Mouse (Mus musculus) heart, embryonic 12.5 days (tissue): ENCODE data around the gene Adipor2. TPM values are rescaled to one million over a fixed set of nuclear protein-coding genes. Genes with fewer than 3 reads are reported as not detected.
A peak's percentile ranks its signal among the peaks of the same experiment; 100 is the strongest.

ENCODE experiments used
- ATAC-seq: fragments of 200-750 bp; cut with Nextera tagmentation; 2 replicates; pipeline ENCODE4 v1.8.0; 2017; ENCODE audit warnings: moderate TSS enrichment, moderate library complexity; ENCODE audit not compliant: insufficient number of reproducible peaks, low FRiP score
- H3K27ac ChIP-seq: fragments of 300-500 bp; sonication (generic); 2 replicates; pipeline ENCODE4 v1.5.1; 2016; ENCODE audit warnings: mild to moderate bottlenecking, moderate library complexity; ENCODE audit not compliant: poor library complexity, severe bottlenecking
- H3K27me3 ChIP-seq: fragments of 300-500 bp; sonication (generic); replicated peaks from 2 replicates; pipeline ENCODE4 v1.6.1; 2016; ENCODE audit warnings: mild to moderate bottlenecking, moderate library complexity
- H3K36me3 ChIP-seq: fragments of 300-500 bp; sonication (generic); 2 replicates; pipeline ENCODE4 v1.6.1; 2016; ENCODE audit warnings: mild to moderate bottlenecking, moderate library complexity
- H3K4me1 ChIP-seq: fragments of 300-500 bp; sonication (generic); replicated peaks from 2 replicates; pipeline ENCODE4 v1.6.1; 2016; ENCODE audit warnings: mild to moderate bottlenecking
- H3K4me2 ChIP-seq: fragments of 300-500 bp; sonication (generic); 2 replicates; pipeline ENCODE4 v1.6.1; 2016; ENCODE audit warnings: mild to moderate bottlenecking, moderate library complexity
- H3K4me3 ChIP-seq: fragments of 300-500 bp; sonication (generic); 2 replicates; pipeline ENCODE4 v1.5.1; 2016; ENCODE audit warnings: mild to moderate bottlenecking
- H3K9ac ChIP-seq: fragments of 300-500 bp; sonication (generic); 2 replicates; pipeline ENCODE4 v1.6.1; 2016; ENCODE audit warnings: mild to moderate bottlenecking, moderate library complexity
- H3K9me3 ChIP-seq: fragments of 300-500 bp; sonication (generic); replicated peaks from 2 replicates; pipeline ENCODE4 v1.6.1; 2016; ENCODE audit warnings: mild to moderate bottlenecking, moderate library complexity
- WGBS: fragments of 180-500 bp; shearing (Covaris S2); methylation state at CpG from one replicate; pipeline ENCODE4 v1.1.7; 2016; 5-methylcytosine and 5-hydroxymethylcytosine counted together
- polyA plus RNA-seq: library from polyadenylated mRNA; unstranded; fragments of >200 nt; fragmentation: Nextera tagmentation; extraction: Ambion mirVana; gene quantifications from 2 replicates; pipeline ENCODE4 v1.2.1, GENCODE M21; 2016

Adipor2 gene
- 27.8 and 30.2 TPM in 2 replicates for polyA plus RNA-seq

- H3K4me2 ChIP-seq: peak within 1 kb of the TSS; percentile 62
- H3K27ac ChIP-seq: no peak within 1 kb of the TSS
These were observed at the start of gene Adipor2 for GRCm38 (mm10) chr6:119417354-119417753. Gene Adipor2 (minus strand): TSS chr6:119417704.

GRCm38 (mm10) chr6:119466161-119466560 is 48.7 kb upstream of the Adipor2 start:
- no peak overlapping the region for H3K4me3 ChIP-seq
- peaks cover 17% of the 10 kb centered on the region for H3K4me1 ChIP-seq
- no peaks in the 10 kb centered on the region for H3K9me3 ChIP-seq
- no peak overlapping the region for H3K27ac ChIP-seq
- H3K4me2 ChIP-seq: no peak overlapping the region
- ATAC-seq: no peak
- H3K36me3 ChIP-seq: no peaks in the 10 kb centered on the region
- WGBS: 98% methylated on average over 1 of the region's 1 CpGs
- H3K27me3 ChIP-seq: no peaks in the 10 kb centered on the region
- no peak overlapping the region for H3K9ac ChIP-seq

More at GRCm38 (mm10) chr6:119417354-119417753, at the start of gene Adipor2:
- peak within 1 kb of the TSS; percentile 23; the same call in 1 of the 2 replicates for H3K9ac ChIP-seq
- no peaks in the 10 kb centered on the region for H3K9me3 ChIP-seq
- H3K4me1 ChIP-seq: peaks cover 34% of the 10 kb centered on the region
- H3K4me3 ChIP-seq: peak within 1 kb of the TSS; percentile 29
- no peaks in the 10 kb centered on the region for H3K36me3 ChIP-seq
- whole genome bisulfite sequencing: 5% methylated on average over 12 of the region's 12 CpGs
- no peaks in the 10 kb centered on the region for H3K27me3 ChIP-seq
- peak; percentile 49; the same call in 1 of the 2 replicates for ATAC-seq

GRCm38 (mm10) chr6:119460391-119460790 is 42.9 kb upstream of the Adipor2 start:
- H3K27me3 ChIP-seq: no peaks in the 10 kb centered on the region
- no peak for ATAC-seq
- H3K9ac ChIP-seq: no peak overlapping the region
- H3K4me2 ChIP-seq: no peak overlapping the region
- H3K36me3 ChIP-seq: no peaks in the 10 kb centered on the region
- no peaks in the 10 kb centered on the region for H3K9me3 ChIP-seq
- no peaks in the 10 kb centered on the region for H3K4me1 ChIP-seq
- no peak overlapping the region for H3K27ac ChIP-seq
- no peak overlapping the region for H3K4me3 ChIP-seq
- 79% methylated on average over 5 of the region's 5 CpGs for WGBS

GRCm38 (mm10) chr6:119459041-119459440 is 41.5 kb upstream of the Adipor2 start:
- ATAC-seq: no peak
- Histone ChIP-seq H3K9me3 (no peaks in the 10 kb centered on the region), H3K4me1 (peaks cover 4% of the 10 kb centered on the region; the same call in 1 of the 2 replicates), H3K27ac (no peak overlapping the region), H3K36me3 (no peaks in the 10 kb centered on the region), H3K27me3 (no peaks in the 10 kb centered on the region), H3K4me3 (no peak overlapping the region), H3K4me2 (no peak overlapping the region), H3K9ac (no peak overlapping the region)
- 75% methylated on average over 4 of the region's 4 CpGs for WGBS

GRCm38 (mm10) chr6:119458166-119458565 is 40.7 kb upstream of the Adipor2 start:
- Histone ChIP-seq H3K27me3 (no peaks in the 10 kb centered on the region), H3K36me3 (no peaks in the 10 kb centered on the region), H3K9me3 (no peaks in the 10 kb centered on the region), H3K4me1 (peaks cover 4% of the 10 kb centered on the region; the same call in 1 of the 2 replicates), H3K4me3 (no peak overlapping the region), H3K4me2 (no peak overlapping the region), H3K27ac (no peak overlapping the region), H3K9ac (no peak overlapping the region)
- no peak for ATAC-seq
- 55% methylated on average over 8 of the region's 8 CpGs for WGBS

- WGBS: 0% methylated on average over 15 of the region's 15 CpGs
- peak overlapping the region; percentile 56 for H3K9ac ChIP-seq
- no peaks in the 10 kb centered on the region for H3K36me3 ChIP-seq
- no peaks in the 10 kb centered on the region for H3K9me3 ChIP-seq
- peaks cover 20% of the 10 kb centered on the region for H3K4me1 ChIP-seq
- H3K4me3 ChIP-seq: peak overlapping the region; percentile 46
- H3K27ac ChIP-seq: peak overlapping the region; percentile 66
- peak overlapping the region; percentile 84 for H3K4me2 ChIP-seq
- ATAC-seq: peak; percentile 49; the same call in 1 of the 2 replicates
- H3K27me3 ChIP-seq: no peaks in the 10 kb centered on the region
These were observed 34.5 kb upstream of the Adipor2 start for GRCm38 (mm10) chr6:119451981-119452499.

GRCm38 (mm10) chr6:119450965-119451943 is 33.8 kb upstream of the Adipor2 start:
- ATAC-seq: no peak
- no peaks in the 10 kb centered on the region for H3K9me3 ChIP-seq
- peak overlapping the region; percentile 84 for H3K4me2 ChIP-seq
- H3K27ac ChIP-seq: no peak overlapping the region
- no peaks in the 10 kb centered on the region for H3K27me3 ChIP-seq
- peaks cover 20% of the 10 kb centered on the region for H3K4me1 ChIP-seq
- no peak overlapping the region; the same call in 1 of the 2 replicates for H3K9ac ChIP-seq
- H3K4me3 ChIP-seq: peak overlapping the region; percentile 46
- H3K36me3 ChIP-seq: no peaks in the 10 kb centered on the region
- WGBS: 38% methylated on average over 14 of the region's 14 CpGs

GRCm38 (mm10) chr6:119449060-119449499 is 31.6 kb upstream of the Adipor2 start:
- 0 out of 2 replicates have a peak, but pooled peaks have one; percentile 60 for ATAC-seq
- H3K4me3 ChIP-seq: peak overlapping the region; percentile 48
- peaks cover 16% of the 10 kb centered on the region for H3K4me1 ChIP-seq
- H3K27me3 ChIP-seq: no peaks in the 10 kb centered on the region
- H3K4me2 ChIP-seq: peak overlapping the region; percentile 75
- no peaks in the 10 kb centered on the region for H3K36me3 ChIP-seq
- no peak overlapping the region for H3K27ac ChIP-seq
- WGBS: 5% methylated on average over 19 of the region's 23 CpGs
- H3K9ac ChIP-seq: peak overlapping the region; percentile 43
- H3K9me3 ChIP-seq: no peaks in the 10 kb centered on the region

GRCm38 (mm10) chr6:119448321-119449059 is 31.0 kb upstream of the Adipor2 start:
- peak overlapping the region; percentile 75 for H3K4me2 ChIP-seq
- peaks cover 22% of the 10 kb centered on the region for H3K4me1 ChIP-seq
- no peaks in the 10 kb centered on the region for H3K9me3 ChIP-seq
- no peak for ATAC-seq
- no peak overlapping the region for H3K27ac ChIP-seq
- H3K27me3 ChIP-seq: no peaks in the 10 kb centered on the region
- peak overlapping the region; percentile 43 for H3K9ac ChIP-seq
- H3K4me3 ChIP-seq: peak overlapping the region; percentile 48
- no peaks in the 10 kb centered on the region for H3K36me3 ChIP-seq
- WGBS: 7% methylated on average over 18 of the region's 18 CpGs

GRCm38 (mm10) chr6:119445671-119446607 is 28.4 kb upstream of the Adipor2 start:
- no peaks in the 10 kb centered on the region for H3K9me3 ChIP-seq
- H3K27me3 ChIP-seq: no peaks in the 10 kb centered on the region
- no peak for ATAC-seq
- H3K27ac ChIP-seq: no peak overlapping the region
- H3K4me2 ChIP-seq: no peak overlapping the region
- WGBS: 54% methylated on average over 11 of the region's 11 CpGs
- H3K36me3 ChIP-seq: no peaks in the 10 kb centered on the region
- no peak overlapping the region for H3K9ac ChIP-seq
- peaks cover 17% of the 10 kb centered on the region for H3K4me1 ChIP-seq
- H3K4me3 ChIP-seq: no peak overlapping the region
